Mouse (Mus musculus) gastrocnemius, adult 2 months (tissue): ENCODE measurements around the gene Gm10188. TPM values are rescaled to one million over a fixed set of nuclear protein-coding genes. Genes with fewer than 3 reads are reported as not detected.

Experiments used
- DNase-seq: peaks from one replicate; pipeline ENCODE4 v3.0.0; 2022
- H3K27ac ChIP-seq: fragments of 200-600 bp; 2 replicates; pipeline ENCODE4 v1.8.1; 2022; ENCODE audit warnings: mild to moderate bottlenecking
- H3K4me3 ChIP-seq: fragments of 200-600 bp; 2 replicates; pipeline ENCODE4 v1.8.1; 2022; ENCODE audit warnings: mild to moderate bottlenecking, moderate library complexity
- CTCF ChIP-seq: fragments of 200-600 bp; IDR thresholded peaks from 2 replicates; pipeline ENCODE4 v1.8.1; 2022; ENCODE audit warnings: antibody characterized with exemption, mild to moderate bottlenecking, moderate library complexity
- intact Hi-C: fragments of 180-260 bp; cut with DNase I; formaldehyde crosslinking; loops from one replicate; pipeline ENCODE4 v1.15.1; 2025
- total RNA-seq, 2 experiments: library from RNA; stranded (reverse); gene quantifications; 2 replicates each; pipeline ENCODE4 v1.2.3; 2021

Gene Gm10188
- total RNA-seq, 2 experiments from 2014 or later, result not detected

GRCm38 (mm10) chr1:132199244-132199643 is 30.3 kb downstream of the Gm10188 start:
- TF ChIP-seq CTCF, result no peak
- H3K27ac ChIP-seq, result no peak overlapping the region
- DNase-seq, result no peak
- intact Hi-C loops, result no loop called here
- H3K4me3 ChIP-seq, result no peak overlapping the region

GRCm38 (mm10) chr1:132198401-132199071 is 31.0 kb downstream of the Gm10188 start:
- no peak for TF ChIP-seq CTCF
- no peak for DNase-seq
- intact Hi-C loops, result no loop called here
- Histone ChIP-seq H3K27ac (no peak overlapping the region), H3K4me3 (no peak overlapping the region)

- no peak overlapping the region for H3K4me3 ChIP-seq
- TF ChIP-seq CTCF, result no peak
- no peak for DNase-seq
- H3K27ac ChIP-seq, result no peak overlapping the region
- intact Hi-C loops, result no loop called here
Measured at GRCm38 (mm10) chr1:132197666-132198065, 31.9 kb downstream of the Gm10188 start.

- TF ChIP-seq CTCF, result no peak
- Histone ChIP-seq H3K27ac (no peak overlapping the region), H3K4me3 (no peak overlapping the region)
- intact Hi-C loops, result no loop called here
- no peak for DNase-seq
Measured at GRCm38 (mm10) chr1:132196337-132196736, 33.2 kb downstream of the Gm10188 start.

- intact Hi-C loops, result no loop called here
- Histone ChIP-seq H3K4me3 (no peak overlapping the region), H3K27ac (no peak overlapping the region)
- no peak for TF ChIP-seq CTCF
- no peak for DNase-seq
Measured at GRCm38 (mm10) chr1:132195681-132196080, 33.9 kb downstream of the Gm10188 start.

- Histone ChIP-seq H3K4me3 (no peak overlapping the region), H3K27ac (no peak overlapping the region)
- intact Hi-C loops, result no loop called here
- no peak for DNase-seq
- no peak for TF ChIP-seq CTCF
Measured at GRCm38 (mm10) chr1:132195100-132195499, 34.5 kb downstream of the Gm10188 start.

GRCm38 (mm10) chr1:132194624-132195023 is 34.9 kb downstream of the Gm10188 start:
- DNase-seq, result no peak
- no peak for TF ChIP-seq CTCF
- Histone ChIP-seq H3K27ac (no peak overlapping the region), H3K4me3 (no peak overlapping the region)
- intact Hi-C loops, result no loop called here

- H3K27ac ChIP-seq, result no peak overlapping the region
- no peak for DNase-seq
- intact Hi-C loops, result no loop called here
- TF ChIP-seq CTCF, result no peak
- H3K4me3 ChIP-seq, result no peak overlapping the region
Measured at GRCm38 (mm10) chr1:132193806-132194205, 35.8 kb downstream of the Gm10188 start.

- DNase-seq, result no peak
- intact Hi-C loops, result no loop called here
- Histone ChIP-seq H3K27ac (no peak overlapping the region), H3K4me3 (peak overlapping the region; percentile 66; the same call in 1 of the 2 replicates)
- TF ChIP-seq CTCF, result peak; percentile 39; the same call in 1 of the 2 replicates
Measured at GRCm38 (mm10) chr1:132191786-132192680, 37.5 kb downstream of the Gm10188 start.

GRCm38 (mm10) chr1:132191093-132191785 is 38.3 kb downstream of the Gm10188 start, which contains the start of the genes Lemd1 and AC124108.1:
Gene Lemd1, plus strand, starts transcription at chr1:132191431.
Gene AC124108.1, plus strand, starts transcription at chr1:132191457.
- intact Hi-C loops, result no loop called here
- Histone ChIP-seq H3K27ac (no peak within 1 kb of the TSS), H3K4me3 (peak within 1 kb of the TSS; percentile 66)
- TF ChIP-seq CTCF, result no peak
- no peak for DNase-seq

- intact Hi-C loops, result no loop called here
- DNase-seq, result no peak
- TF ChIP-seq CTCF, result no peak
- Histone ChIP-seq H3K27ac (no peak overlapping the region), H3K4me3 (peak overlapping the region; percentile 66)
Measured at GRCm38 (mm10) chr1:132190621-132191092, 38.9 kb downstream of the Gm10188 start.

- intact Hi-C loops, result no loop called here
- TF ChIP-seq CTCF, result no peak
- Histone ChIP-seq H3K27ac (no peak overlapping the region), H3K4me3 (peak overlapping the region; percentile 66)
- no peak for DNase-seq
Measured at GRCm38 (mm10) chr1:132190040-132190513, 39.5 kb downstream of the Gm10188 start.

- H3K27ac ChIP-seq, result no peak overlapping the region
- intact Hi-C loops, result no loop called here
- DNase-seq, result no peak
- H3K4me3 ChIP-seq, result no peak overlapping the region
- no peak for TF ChIP-seq CTCF
Measured at GRCm38 (mm10) chr1:132189231-132189630, 40.3 kb downstream of the Gm10188 start.
